Mouse (Mus musculus) liver, embryonic 14.5 days (tissue): ENCODE data around the gene Gramd4. TPM values are rescaled to one million over a fixed set of nuclear protein-coding genes. Genes with fewer than 3 reads are reported as not detected.

Source experiments
- ATAC-seq: fragments of 200-750 bp; cut with Nextera tagmentation; 2 replicates; pipeline ENCODE4 v1.8.0; 2017; ENCODE audit warnings: moderate number of reproducible peaks, mild to moderate bottlenecking, moderate library complexity; ENCODE audit not compliant: insufficient read depth
- DNase-seq, 3 experiments: peaks; one replicate each; pipeline ENCODE4 v3.0.0-alpha.2; 2012 to 2013; ENCODE audit warnings: low read depth in 3 of 3, low spot score in 3 of 3
- H3K27ac ChIP-seq: fragments of 300-500 bp; sonication (generic); 2 replicates; pipeline ENCODE4 v1.5.1; 2014; ENCODE audit warnings: moderate library complexity, mild to moderate bottlenecking, control low read depth, inconsistent platforms
- H3K27me3 ChIP-seq: fragments of 300-500 bp; sonication (generic); 2 replicates; pipeline ENCODE4 v1.6.1; 2014; ENCODE audit warnings: mild to moderate bottlenecking, low read length, moderate library complexity; ENCODE audit not compliant: control insufficient read depth, insufficient read depth
- H3K36me3 ChIP-seq: fragments of 300-500 bp; sonication (generic); replicated peaks from 2 replicates; pipeline ENCODE4 v1.6.1; 2014; ENCODE audit warnings: low read depth; ENCODE audit not compliant: control insufficient read depth, insufficient read depth
- H3K4me1 ChIP-seq, 2 experiments: fragments of 200-500 bp in 1 of 2; fragments of 300-500 bp in 1 of 2; sonication (generic) in 1 of 2; replicated peaks; 2 replicates each; pipeline ENCODE4 v1.6.1; 2012 to 2014; ENCODE audit warnings: antibody characterized with exemption in 1 of 2, inconsistent platforms in 1 of 2, low read length in 1 of 2; ENCODE audit not compliant: control insufficient read depth in 2 of 2, insufficient read depth in 2 of 2
- H3K4me2 ChIP-seq: fragments of 300-500 bp; sonication (generic); 2 replicates; pipeline ENCODE4 v1.6.1; 2014; ENCODE audit warnings: low read depth, mild to moderate bottlenecking, control low read depth, moderate library complexity
- H3K4me3 ChIP-seq, 2 experiments: fragments of 200-500 bp in 1 of 2; fragments of 300-500 bp in 1 of 2; sonication (generic) in 1 of 2; 2 replicates each; pipeline ENCODE4 v1.5.1; 2012 to 2014; ENCODE audit warnings: low read depth in 2 of 2, low read length in 2 of 2, mild to moderate bottlenecking in 2 of 2, control low read depth in 1 of 2, inconsistent platforms in 1 of 2, moderate library complexity in 1 of 2; ENCODE audit not compliant: insufficient read depth in 1 of 2
- H3K9ac ChIP-seq: fragments of 300-500 bp; sonication (generic); replicated peaks from 2 replicates; pipeline ENCODE4 v1.6.1; 2014; ENCODE audit warnings: mild to moderate bottlenecking, control low read depth, moderate library complexity
- H3K9me3 ChIP-seq: fragments of 300-500 bp; sonication (generic); 2 replicates; pipeline ENCODE4 v1.6.1; 2016; ENCODE audit warnings: low read length, mixed read lengths; ENCODE audit not compliant: control insufficient read depth
- CTCF ChIP-seq: IDR thresholded peaks from 2 replicates; pipeline ENCODE4 v1.5.1; 2016; ENCODE audit warnings: antibody characterized with exemption, low read depth, control low read depth
- EP300 ChIP-seq: IDR thresholded peaks from 2 replicates; pipeline ENCODE4 v1.6.1; 2016; ENCODE audit warnings: antibody characterized with exemption, low read depth
- WGBS: fragments of 180-500 bp; shearing (Covaris S2); extraction: QIAGEN DNeasy Blood & Tissue Kit; methylation state at CpG from one replicate; pipeline ENCODE4 v1.1.7; 2014; ENCODE audit not compliant: insufficient replicate concordance; 5-methylcytosine and 5-hydroxymethylcytosine counted together
- polyA plus RNA-seq, 2 experiments: library from polyadenylated mRNA; depleted of rRNA in 1 of 2; stranded (reverse) in 1 of 2; unstranded in 1 of 2; fragments of >200 nt; fragmentation: Nextera tagmentation in 1 of 2; extraction: Ambion mirVana in 1 of 2; gene quantifications; 2 replicates each; pipeline versions ENCODE4 v1.2.1 to v1.2.3; 2012 to 2014

The Gramd4 gene
- polyA plus RNA-seq, 2 experiments = 2.5 to 7.5 TPM

DNA sequence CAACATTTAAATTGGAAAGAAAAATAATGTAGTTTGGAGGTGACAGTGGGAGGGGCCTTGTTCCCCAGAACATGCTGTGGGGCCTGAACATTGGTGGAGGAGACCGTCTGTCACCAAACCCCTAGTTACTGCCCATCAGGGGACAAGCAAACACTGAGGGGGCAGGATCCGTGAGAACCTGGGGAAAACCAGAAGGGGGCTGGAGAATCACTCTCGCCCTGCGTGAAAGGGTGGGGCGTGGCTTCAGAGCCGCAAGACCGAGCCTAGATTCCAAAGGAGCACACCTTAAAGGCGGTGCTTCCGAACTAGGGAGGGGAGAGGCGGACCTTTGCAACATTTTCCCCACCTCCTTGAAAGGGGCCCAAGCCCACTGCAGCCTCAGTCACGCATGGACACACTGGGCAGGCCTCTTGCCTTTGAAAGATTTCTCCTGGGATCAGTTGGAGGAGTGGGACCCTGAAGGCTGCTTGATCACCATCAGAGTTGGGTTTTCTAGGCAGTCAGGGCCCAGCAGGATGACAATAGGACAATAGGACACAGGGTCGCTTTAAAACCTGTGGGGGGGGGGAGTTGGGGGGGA lies 22.6 kb upstream of the Gramd4 start:
- Histone ChIP-seq H3K36me3 (no peaks in the 10 kb centered on the region), H3K9ac (no peak overlapping the region), H3K4me2 (peak overlapping the region; percentile 59), H3K4me1 (no peaks in the 10 kb centered on the region), H3K4me3 (no peak overlapping the region), H3K27ac (no peak overlapping the region), H3K9me3 (no peaks in the 10 kb centered on the region), H3K27me3 (peaks cover 49% of the 10 kb centered on the region)
- TF ChIP-seq EP300 (no peak), CTCF (no peak)
- WGBS = 12% methylated on average over 12 of the region's 12 CpGs
- DNase-seq (no peak), ATAC-seq (no peak)

DNA sequence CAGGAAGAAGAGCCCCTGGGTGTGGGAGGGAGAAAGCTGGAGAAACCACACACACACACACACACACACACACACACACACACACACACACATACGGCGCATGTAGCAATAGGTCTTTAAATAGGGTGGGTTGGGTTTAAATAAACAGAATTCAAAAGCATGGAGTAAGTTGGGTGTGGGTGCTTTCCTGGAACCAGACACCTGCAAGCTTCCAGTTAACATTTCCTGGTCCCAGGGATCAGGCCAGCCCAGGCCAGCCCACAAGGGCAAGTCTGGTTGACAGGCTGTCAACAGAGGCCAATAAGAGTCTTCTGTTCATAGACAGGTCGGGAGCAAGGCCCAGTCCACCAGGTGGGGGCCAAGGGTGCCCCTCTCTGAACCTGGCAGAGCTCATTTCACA lies 21.6 kb upstream of the Gramd4 start:
- TF ChIP-seq CTCF (no peak), EP300 (no peak)
- Histone ChIP-seq H3K4me3 (no peak overlapping the region), H3K4me2 (no peak overlapping the region), H3K27ac (no peak overlapping the region), H3K36me3 (no peaks in the 10 kb centered on the region), H3K4me1 (no peaks in the 10 kb centered on the region), H3K27me3 (peaks cover 46% of the 10 kb centered on the region), H3K9ac (no peak overlapping the region), H3K9me3 (no peaks in the 10 kb centered on the region)
- 54% methylated on average over 3 of the region's 3 CpGs for WGBS
- DNase-seq = no peak
- no peak for ATAC-seq

DNA sequence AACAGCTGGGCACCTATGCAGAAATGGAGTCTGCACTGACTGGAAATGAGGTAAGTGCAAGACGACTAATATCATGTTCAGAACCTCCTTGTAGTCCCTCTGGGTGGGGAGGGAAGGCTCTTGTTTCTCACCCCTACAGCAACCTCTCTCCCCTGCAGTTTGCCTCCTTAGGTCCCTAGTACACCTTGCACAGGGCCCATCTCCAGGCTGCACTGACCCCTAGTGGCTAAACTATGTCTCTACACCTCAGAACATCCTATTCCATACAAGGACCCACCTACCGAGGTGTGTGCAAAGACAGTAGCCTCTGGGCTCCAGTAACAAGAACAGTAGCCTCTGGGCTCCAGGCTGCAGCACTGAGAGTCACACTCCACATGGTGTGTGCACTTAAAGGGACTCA lies 18.7 kb upstream of the Gramd4 start:
- Histone ChIP-seq H3K27me3 (peaks cover 26% of the 10 kb centered on the region), H3K27ac (no peak overlapping the region), H3K9me3 (no peaks in the 10 kb centered on the region), H3K4me3 (no peak overlapping the region), H3K36me3 (no peaks in the 10 kb centered on the region), H3K4me2 (no peak overlapping the region), H3K9ac (no peak overlapping the region), H3K4me1 (no peaks in the 10 kb centered on the region)
- 0% methylated on average over 2 of the region's 2 CpGs for WGBS
- peak; percentile 67; the same call in 1 of the 2 replicates for ATAC-seq
- TF ChIP-seq CTCF (peak; percentile 96), EP300 (no peak)
- no peak for DNase-seq

DNA sequence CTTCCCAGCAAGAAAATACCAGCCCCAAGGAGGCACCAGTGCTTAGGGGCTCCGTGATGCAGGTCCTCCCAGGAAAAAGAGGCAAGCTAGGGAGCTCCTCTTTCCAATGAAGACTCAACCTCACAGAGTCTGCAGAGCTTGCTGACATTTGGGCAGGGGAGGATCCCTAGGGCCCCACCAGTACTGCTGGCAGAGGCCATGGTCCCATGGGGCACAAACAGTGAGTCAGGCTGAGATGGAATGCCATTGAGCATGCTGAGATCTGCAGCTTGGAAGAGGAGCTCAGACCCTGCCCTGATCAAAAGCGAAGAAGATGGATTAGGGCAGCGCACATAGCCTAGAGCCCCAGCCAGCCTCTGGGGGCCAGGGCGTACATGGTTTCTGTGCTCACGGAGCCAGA lies 16.1 kb upstream of the Gramd4 start:
- H3K4me1 ChIP-seq = no peaks in the 10 kb centered on the region
- H3K27me3 ChIP-seq = peaks cover 8% of the 10 kb centered on the region; the same call in 1 of the 2 replicates
- no peak overlapping the region for H3K9ac ChIP-seq
- H3K36me3 ChIP-seq = no peaks in the 10 kb centered on the region
- DNase-seq = no peak
- H3K4me3 ChIP-seq = no peak overlapping the region
- WGBS = 72% methylated on average over 5 of the region's 5 CpGs
- H3K27ac ChIP-seq = no peak overlapping the region
- H3K4me2 ChIP-seq = no peak overlapping the region
- no peaks in the 10 kb centered on the region for H3K9me3 ChIP-seq
- ATAC-seq = no peak
- no peak for TF ChIP-seq EP300
- no peak for TF ChIP-seq CTCF

DNA sequence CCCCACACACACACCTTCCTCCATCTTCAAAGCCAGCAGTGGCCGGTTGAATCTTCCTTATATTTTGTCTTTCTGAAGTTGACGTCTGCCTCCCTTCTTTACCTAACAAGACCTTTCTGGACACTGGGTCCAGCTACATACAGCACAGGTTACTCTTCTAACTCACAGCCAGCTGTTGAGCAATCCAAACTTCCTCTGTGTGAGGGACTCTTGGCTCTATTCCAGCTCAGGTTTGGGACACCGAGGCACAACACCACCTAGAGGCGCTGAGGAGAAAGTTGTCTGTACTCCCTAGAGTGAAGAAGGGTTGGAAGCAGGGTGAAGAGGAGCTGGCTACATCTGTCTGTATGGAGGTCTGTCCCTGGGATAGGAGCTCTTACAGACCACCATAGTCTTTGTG lies 15.1 kb upstream of the Gramd4 start:
- WGBS = 29% methylated on average over 4 of the region's 4 CpGs
- ATAC-seq (no peak), DNase-seq (no peak)
- TF ChIP-seq EP300 (no peak), CTCF (peak; percentile 40)
- Histone ChIP-seq H3K4me1 (no peaks in the 10 kb centered on the region), H3K4me2 (no peak overlapping the region), H3K27me3 (peaks cover 8% of the 10 kb centered on the region; the same call in 1 of the 2 replicates), H3K9ac (no peak overlapping the region), H3K36me3 (no peaks in the 10 kb centered on the region), H3K27ac (no peak overlapping the region), H3K4me3 (no peak overlapping the region), H3K9me3 (no peaks in the 10 kb centered on the region)
